Mouse (Mus musculus) liver, postnatal 0 days (tissue): ENCODE measurements around the gene Elp4.

Source experiments
- CTCF ChIP-seq: sonication (generic); IDR thresholded peaks from 2 replicates; pipeline ENCODE4 v1.5.1; 2016; ENCODE audit warnings: antibody characterized with exemption, low read depth
- EP300 ChIP-seq: IDR thresholded peaks from 2 replicates; pipeline ENCODE4 v1.6.1; 2016; ENCODE audit warnings: antibody characterized with exemption, low read depth, mild to moderate bottlenecking

GRCm38 (mm10) chr2:105682634-105683351 lies 221.6 kb downstream of the Elp4 start:
- no peak for TF ChIP-seq CTCF
- no peak for TF ChIP-seq EP300
